Mouse (Mus musculus) forebrain, embryonic 13.5 days (tissue): ENCODE results near the gene Aamp. TPM values are rescaled to one million over a fixed set of nuclear protein-coding genes. Genes with fewer than 3 reads are reported as not detected.

Source experiments
- ATAC-seq: fragments of 200-750 bp; cut with Nextera tagmentation; 2 replicates; pipeline ENCODE4 v1.8.0; 2017
- H3K27ac ChIP-seq: fragments of 300-500 bp; sonication (generic); 2 replicates; pipeline ENCODE4 v1.5.1; 2015; ENCODE audit warnings: inconsistent platforms, mild to moderate bottlenecking, moderate library complexity
- H3K27me3 ChIP-seq: fragments of 300-500 bp; sonication (generic); 2 replicates; pipeline ENCODE4 v1.6.1; 2015; ENCODE audit warnings: mild to moderate bottlenecking, inconsistent platforms
- H3K36me3 ChIP-seq: fragments of 300-500 bp; sonication (generic); 2 replicates; pipeline ENCODE4 v1.6.1; 2015; ENCODE audit warnings: mild to moderate bottlenecking, inconsistent platforms; ENCODE audit not compliant: poor library complexity, severe bottlenecking
- H3K4me1 ChIP-seq: fragments of 300-500 bp; sonication (generic); 2 replicates; pipeline ENCODE4 v1.6.1; 2015; ENCODE audit warnings: inconsistent platforms
- H3K4me2 ChIP-seq: fragments of 300-500 bp; sonication (generic); 2 replicates; pipeline ENCODE4 v1.6.1; 2015; ENCODE audit warnings: inconsistent platforms, mild to moderate bottlenecking, moderate library complexity
- H3K4me3 ChIP-seq: fragments of 300-500 bp; sonication (generic); 2 replicates; pipeline ENCODE4 v1.5.1; 2015; ENCODE audit warnings: mild to moderate bottlenecking, inconsistent platforms
- H3K9ac ChIP-seq: fragments of 300-500 bp; sonication (generic); 2 replicates; pipeline ENCODE4 v1.6.1; 2015; ENCODE audit warnings: mild to moderate bottlenecking, inconsistent platforms
- H3K9me3 ChIP-seq: fragments of 300-500 bp; sonication (generic); replicated peaks from 2 replicates; pipeline ENCODE4 v1.6.1; 2016; ENCODE audit warnings: inconsistent platforms
- WGBS: fragments of 180-500 bp; shearing (Covaris S2); methylation state at CpG from one replicate; pipeline ENCODE4 v1.1.7; 2015; 5-methylcytosine and 5-hydroxymethylcytosine counted together
- polyA plus RNA-seq: library from polyadenylated mRNA; unstranded; fragments of >200 nt; fragmentation: Nextera tagmentation; extraction: Ambion mirVana; gene quantifications from 2 replicates; pipeline ENCODE4 v1.2.1, GENCODE M21; 2015

The Aamp gene
- polyA plus RNA-seq, 1 experiment from 2014 or later: 195 TPM

DNA sequence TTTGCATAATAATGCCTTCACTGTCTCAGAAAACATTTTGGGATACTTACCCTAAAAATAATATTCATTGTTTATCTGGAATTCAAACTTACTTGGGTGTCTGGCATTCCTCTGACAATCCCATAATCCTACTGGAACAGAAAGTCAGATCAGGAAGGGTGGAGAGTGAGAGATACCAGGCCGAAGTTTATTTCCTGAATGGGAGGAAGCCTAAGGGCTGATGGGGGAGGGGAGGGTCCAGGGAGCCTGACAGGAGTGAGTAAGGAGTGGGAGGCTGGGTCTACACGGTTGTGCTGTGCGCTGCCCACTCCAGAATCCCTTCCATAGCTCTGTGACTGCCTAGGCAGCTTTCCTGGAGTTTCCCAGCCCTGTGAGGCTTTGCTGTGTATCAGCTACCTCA is 25.2 kb upstream of the Aamp start:
- no peak overlapping the region for H3K4me3 ChIP-seq
- no peaks in the 10 kb centered on the region for H3K4me1 ChIP-seq
- no peak for ATAC-seq
- H3K9ac ChIP-seq: no peak overlapping the region
- H3K4me2 ChIP-seq: no peak overlapping the region
- 0 out of 2 replicates have a peak, but pooled peaks cover 3% of the 10 kb centered on the region for H3K27me3 ChIP-seq
- H3K9me3 ChIP-seq: no peaks in the 10 kb centered on the region
- H3K27ac ChIP-seq: no peak overlapping the region
- H3K36me3 ChIP-seq: no peaks in the 10 kb centered on the region
- WGBS: 55% methylated on average over 3 of the region's 3 CpGs

DNA sequence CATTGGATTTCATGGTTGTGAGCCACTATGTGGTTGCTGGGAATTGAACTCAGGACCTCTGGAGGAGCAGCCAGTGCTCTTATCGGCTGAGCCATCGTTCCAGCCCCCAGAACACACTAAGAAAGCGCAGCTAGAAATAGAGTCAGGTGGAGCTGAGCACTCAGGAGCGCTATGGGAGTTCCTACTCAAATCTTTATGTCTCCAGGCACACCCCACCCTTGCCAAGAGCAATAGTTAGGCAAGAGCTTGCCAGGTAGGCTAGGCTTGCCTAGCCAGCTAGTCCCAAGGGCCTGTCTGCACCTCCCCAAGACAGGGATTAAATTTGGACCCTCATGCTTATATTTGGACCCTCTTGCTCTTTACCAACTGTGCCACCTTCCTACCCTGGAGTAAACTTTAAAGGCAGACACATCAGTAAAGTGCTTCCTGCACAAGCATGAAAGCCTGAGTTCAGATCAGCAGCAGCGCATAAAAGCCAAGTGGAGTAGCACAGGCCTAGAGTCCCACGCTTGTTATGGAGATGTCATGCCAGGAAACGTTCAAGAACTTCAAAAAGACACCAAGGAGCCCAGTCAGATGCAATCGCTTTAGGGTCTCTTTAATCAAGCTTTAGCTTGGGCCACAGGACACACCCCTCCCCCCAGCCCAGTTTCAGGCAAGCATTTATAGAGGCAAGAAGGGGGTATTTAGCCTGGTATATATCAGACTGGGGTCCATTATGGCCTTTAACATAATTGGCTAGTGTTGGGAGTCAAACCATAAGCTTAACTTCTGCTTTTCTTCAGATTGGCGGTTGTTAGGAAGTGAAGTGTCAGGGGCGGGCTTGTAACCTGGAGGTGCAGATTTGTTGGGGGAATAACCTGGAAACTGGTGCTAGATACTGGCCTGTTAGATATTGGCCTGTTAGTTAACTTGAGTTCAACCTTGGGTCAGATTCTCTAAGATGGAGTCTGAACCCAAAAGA is 23.7 kb upstream of the Aamp start:
- Histone ChIP-seq H3K4me3 (no peak overlapping the region), H3K36me3 (no peaks in the 10 kb centered on the region), H3K27me3 (peaks cover 15% of the 10 kb centered on the region), H3K9me3 (no peaks in the 10 kb centered on the region), H3K9ac (no peak overlapping the region), H3K4me1 (peaks cover 12% of the 10 kb centered on the region), H3K27ac (no peak overlapping the region), H3K4me2 (no peak overlapping the region)
- ATAC-seq: no peak
- WGBS: 79% methylated on average over 10 of the region's 10 CpGs

DNA sequence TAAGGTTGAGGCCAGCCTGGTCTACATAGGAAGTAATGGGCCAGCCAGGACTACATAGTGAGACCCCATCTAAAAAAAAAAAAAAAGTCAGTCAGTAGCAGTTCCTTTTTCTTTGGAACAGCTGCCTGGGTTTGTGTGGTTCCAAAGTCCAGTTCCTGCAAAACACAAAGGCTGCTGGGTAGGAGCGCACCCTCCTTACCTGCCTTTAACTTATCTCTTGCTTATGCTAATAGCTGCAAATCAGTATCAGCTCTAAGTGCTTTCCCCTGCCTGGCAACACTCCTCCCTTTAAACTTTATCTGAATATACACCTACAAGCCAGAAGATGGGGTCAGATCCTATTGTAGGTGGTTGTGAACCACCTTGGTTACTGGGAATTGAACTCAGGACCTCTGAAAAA is 22.6 kb upstream of the Aamp start:
- WGBS: 97% methylated on average over 1 of the region's 1 CpGs
- no peak for ATAC-seq
- Histone ChIP-seq H3K4me3 (no peak overlapping the region), H3K36me3 (no peaks in the 10 kb centered on the region), H3K27me3 (peaks cover 21% of the 10 kb centered on the region), H3K27ac (no peak overlapping the region), H3K4me1 (peaks cover 12% of the 10 kb centered on the region), H3K9ac (no peak overlapping the region), H3K9me3 (no peaks in the 10 kb centered on the region), H3K4me2 (no peak overlapping the region)

DNA sequence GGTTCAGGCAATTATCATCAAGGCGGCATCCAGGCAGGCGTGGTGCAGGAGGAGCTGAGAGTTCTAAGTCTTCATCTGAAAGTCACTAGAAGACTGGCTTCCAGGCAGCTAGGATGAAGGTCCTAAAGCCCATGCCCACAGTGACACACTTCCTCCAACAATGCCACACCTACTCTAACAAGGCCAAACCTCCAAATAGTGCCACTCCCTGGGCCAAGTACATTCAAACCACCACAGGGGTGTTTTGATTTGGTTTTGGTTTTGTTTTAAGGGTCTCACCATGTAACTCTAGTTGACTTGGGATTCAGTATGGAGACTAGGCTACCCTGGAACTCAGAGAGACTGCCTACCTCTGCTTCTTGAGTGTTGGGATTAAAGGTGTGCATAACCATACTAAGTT is 21.0 kb upstream of the Aamp start, which contains the start of gene Tmbim1:
Tmbim1 (minus strand) TSS at position 101 of the 400 bp plus-strand sequence.
- H3K4me3 ChIP-seq: 0 out of 2 replicates have a peak within 1 kb of the TSS, but pooled peaks have one; percentile 46

DNA sequence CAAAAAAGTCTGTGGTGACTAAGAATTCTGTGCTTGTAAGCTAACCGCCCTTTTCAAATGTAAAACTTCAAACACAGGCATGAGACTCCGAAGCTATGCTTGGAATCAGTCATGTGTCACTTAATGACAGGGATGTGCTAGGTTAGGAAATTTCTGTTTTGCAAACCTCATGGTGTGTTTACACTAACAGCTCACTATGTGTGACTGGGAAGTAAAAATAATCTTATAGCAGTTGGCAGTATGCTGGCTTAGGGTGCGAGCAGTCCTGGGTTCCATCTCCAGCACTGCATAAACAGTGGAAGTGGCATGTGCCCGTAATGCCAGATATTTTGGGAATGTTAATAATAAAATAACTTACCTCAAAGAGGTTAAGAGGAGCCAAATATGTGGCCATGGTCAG is 20.4 kb upstream of the Aamp start:
- H3K9me3 ChIP-seq: no peaks in the 10 kb centered on the region
- H3K4me3 ChIP-seq: no peak overlapping the region
- peaks cover 12% of the 10 kb centered on the region for H3K4me1 ChIP-seq
- no peak for ATAC-seq
- no peaks in the 10 kb centered on the region for H3K36me3 ChIP-seq
- peaks cover 21% of the 10 kb centered on the region for H3K27me3 ChIP-seq
- H3K4me2 ChIP-seq: no peak overlapping the region
- H3K27ac ChIP-seq: no peak overlapping the region
- WGBS: 78% methylated on average over 4 of the region's 4 CpGs
- no peak overlapping the region for H3K9ac ChIP-seq

More for the DNA sequence above, 21.0 kb upstream of the Aamp start, which contains the start of gene Tmbim1:
- no peaks in the 10 kb centered on the region for H3K9me3 ChIP-seq
- WGBS: 84% methylated on average over 2 of the region's 2 CpGs
- H3K27me3 ChIP-seq: peaks cover 21% of the 10 kb centered on the region
- no peaks in the 10 kb centered on the region for H3K36me3 ChIP-seq
- no peak for ATAC-seq
- H3K27ac ChIP-seq: no peak within 1 kb of the TSS
- H3K4me1 ChIP-seq: peaks cover 12% of the 10 kb centered on the region
- peak within 1 kb of the TSS; percentile 69 for H3K4me2 ChIP-seq
- H3K9ac ChIP-seq: no peak within 1 kb of the TSS

DNA sequence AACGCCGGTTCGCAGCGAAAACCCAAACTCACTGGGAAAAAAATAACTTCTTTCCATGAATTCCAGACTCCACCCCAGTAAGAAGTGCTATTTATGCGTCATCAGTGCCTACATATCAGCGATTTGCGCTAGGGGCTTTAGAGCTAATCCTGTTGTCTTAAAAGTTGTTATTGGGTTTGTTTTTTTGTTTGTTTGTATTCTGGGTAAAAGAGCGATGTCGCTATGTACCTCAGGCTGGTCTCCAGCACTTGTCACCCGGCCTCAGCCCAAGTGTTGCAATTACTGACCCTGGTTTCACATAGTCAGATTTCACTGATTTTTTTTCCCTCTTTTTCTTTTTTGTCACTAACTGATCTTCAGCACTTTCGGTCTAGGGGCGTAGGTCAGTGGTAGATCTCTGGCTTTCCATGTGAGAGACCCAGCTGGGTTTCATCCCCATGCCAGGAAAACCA is 19.8 kb upstream of the Aamp start:
- no peak for ATAC-seq
- H3K4me2 ChIP-seq: peak overlapping the region; percentile 69
- peak overlapping the region; percentile 46 for H3K4me3 ChIP-seq
- H3K9me3 ChIP-seq: no peaks in the 10 kb centered on the region
- WGBS: 12% methylated on average over 12 of the region's 12 CpGs
- peak overlapping the region; percentile 62; the same call in 1 of the 2 replicates for H3K9ac ChIP-seq
- H3K27ac ChIP-seq: no peak overlapping the region
- no peaks in the 10 kb centered on the region for H3K36me3 ChIP-seq
- peaks cover 12% of the 10 kb centered on the region for H3K4me1 ChIP-seq
- H3K27me3 ChIP-seq: peaks cover 21% of the 10 kb centered on the region

DNA sequence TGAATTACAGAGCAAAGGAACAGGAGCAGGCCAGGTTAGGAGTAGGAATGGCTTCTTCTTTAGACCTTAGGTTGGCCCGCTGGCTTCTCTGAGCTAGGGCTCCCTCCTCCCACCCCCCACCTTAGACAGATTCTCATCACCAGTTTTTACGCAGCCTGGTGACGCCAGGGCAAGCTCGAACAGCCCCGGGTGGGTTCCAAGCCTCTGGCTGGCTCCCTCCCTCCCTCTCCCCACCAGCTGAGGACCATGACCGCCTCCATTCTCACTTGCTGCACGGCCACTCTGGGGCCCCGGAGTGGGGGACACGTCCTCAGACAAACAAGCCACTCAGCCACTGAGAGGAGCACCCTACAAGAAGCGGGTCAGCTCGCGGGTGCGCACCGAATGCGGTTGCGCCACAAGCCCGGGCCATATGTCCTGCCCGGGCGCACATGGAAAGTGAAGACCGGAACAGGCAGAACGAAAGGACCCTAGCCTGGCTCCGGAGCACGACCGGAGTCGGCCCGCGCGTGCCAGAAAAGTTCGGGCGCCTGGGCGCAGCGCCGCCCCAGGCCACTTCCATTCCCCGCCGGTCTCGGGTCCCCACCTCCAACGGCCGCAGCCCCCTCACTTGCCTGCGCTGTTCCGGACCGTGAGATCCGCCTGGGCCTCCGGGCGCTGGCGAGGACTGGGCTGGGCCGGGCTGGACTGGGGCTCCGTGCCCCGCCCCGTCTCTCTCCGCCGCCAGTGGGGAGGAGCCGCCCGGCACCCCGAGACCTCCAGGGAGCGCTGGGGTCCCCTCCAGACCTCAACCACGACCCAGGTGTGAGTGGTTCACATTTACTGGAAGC is 19.2 kb upstream of the Aamp start:
- under 1% methylated on average over 53 of the region's 56 CpGs for whole genome bisulfite sequencing
- Histone ChIP-seq H3K9me3 (no peaks in the 10 kb centered on the region), H3K4me2 (peak overlapping the region; percentile 69), H3K9ac (peak overlapping the region; percentile 62), H3K4me3 (peak overlapping the region; percentile 46), H3K27me3 (peaks cover 21% of the 10 kb centered on the region), H3K27ac (no peak overlapping the region), H3K36me3 (no peaks in the 10 kb centered on the region), H3K4me1 (peaks cover 12% of the 10 kb centered on the region)
- peak; percentile 78 for ATAC-seq

DNA sequence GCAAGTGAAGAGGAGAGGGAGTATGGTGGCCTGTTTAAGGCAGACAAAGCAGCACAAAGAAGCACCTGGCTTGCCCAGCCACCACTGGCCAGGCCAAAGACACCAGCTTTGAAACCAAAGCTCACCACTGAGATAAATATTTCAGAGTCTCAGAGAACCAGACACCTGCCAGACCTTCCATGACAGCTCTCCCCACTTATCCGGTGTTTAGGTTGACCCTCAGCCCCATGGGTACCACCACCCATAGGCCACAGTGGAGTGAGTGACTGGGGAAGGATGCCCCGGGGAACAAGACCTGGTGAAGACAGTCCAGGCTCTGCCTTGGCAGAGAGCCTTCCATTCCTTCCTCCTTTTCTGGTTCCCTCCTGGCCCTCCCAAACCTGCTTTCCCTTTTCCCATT is 18.3 kb upstream of the Aamp start:
- Histone ChIP-seq H3K4me2 (no peak overlapping the region), H3K36me3 (no peaks in the 10 kb centered on the region), H3K9me3 (no peaks in the 10 kb centered on the region), H3K4me1 (peaks cover 12% of the 10 kb centered on the region), H3K9ac (no peak overlapping the region), H3K27me3 (peaks cover 21% of the 10 kb centered on the region), H3K27ac (no peak overlapping the region), H3K4me3 (no peak overlapping the region)
- WGBS: 80% methylated on average over 2 of the region's 2 CpGs
- no peak for ATAC-seq

DNA sequence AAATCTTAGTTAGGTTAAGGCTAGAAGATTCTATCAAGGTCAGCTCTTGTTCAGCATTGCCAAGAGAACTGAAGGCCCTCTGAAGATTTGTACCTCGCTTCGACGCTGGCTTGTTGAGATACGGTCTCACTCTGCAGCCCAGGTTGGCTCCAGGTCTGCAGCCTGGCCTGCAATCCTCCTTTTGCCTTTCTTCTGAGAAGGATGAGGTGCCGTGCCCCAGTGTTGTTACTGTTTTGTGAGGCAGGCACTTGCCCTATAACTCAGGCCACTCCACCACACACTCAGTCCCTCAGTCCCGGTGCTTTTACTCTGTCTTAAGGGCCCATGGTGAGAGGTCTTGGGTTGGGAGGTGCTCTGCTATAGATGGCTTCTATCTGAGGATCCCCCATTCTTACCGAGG is 17.7 kb upstream of the Aamp start:
- no peaks in the 10 kb centered on the region for H3K36me3 ChIP-seq
- no peak overlapping the region for H3K4me2 ChIP-seq
- no peaks in the 10 kb centered on the region for H3K9me3 ChIP-seq
- H3K4me3 ChIP-seq: no peak overlapping the region
- no peak overlapping the region for H3K27ac ChIP-seq
- H3K27me3 ChIP-seq: peaks cover 21% of the 10 kb centered on the region
- no peak overlapping the region for H3K9ac ChIP-seq
- WGBS: 89% methylated on average over 7 of the region's 7 CpGs
- no peak for ATAC-seq
- peaks cover 12% of the 10 kb centered on the region for H3K4me1 ChIP-seq

DNA sequence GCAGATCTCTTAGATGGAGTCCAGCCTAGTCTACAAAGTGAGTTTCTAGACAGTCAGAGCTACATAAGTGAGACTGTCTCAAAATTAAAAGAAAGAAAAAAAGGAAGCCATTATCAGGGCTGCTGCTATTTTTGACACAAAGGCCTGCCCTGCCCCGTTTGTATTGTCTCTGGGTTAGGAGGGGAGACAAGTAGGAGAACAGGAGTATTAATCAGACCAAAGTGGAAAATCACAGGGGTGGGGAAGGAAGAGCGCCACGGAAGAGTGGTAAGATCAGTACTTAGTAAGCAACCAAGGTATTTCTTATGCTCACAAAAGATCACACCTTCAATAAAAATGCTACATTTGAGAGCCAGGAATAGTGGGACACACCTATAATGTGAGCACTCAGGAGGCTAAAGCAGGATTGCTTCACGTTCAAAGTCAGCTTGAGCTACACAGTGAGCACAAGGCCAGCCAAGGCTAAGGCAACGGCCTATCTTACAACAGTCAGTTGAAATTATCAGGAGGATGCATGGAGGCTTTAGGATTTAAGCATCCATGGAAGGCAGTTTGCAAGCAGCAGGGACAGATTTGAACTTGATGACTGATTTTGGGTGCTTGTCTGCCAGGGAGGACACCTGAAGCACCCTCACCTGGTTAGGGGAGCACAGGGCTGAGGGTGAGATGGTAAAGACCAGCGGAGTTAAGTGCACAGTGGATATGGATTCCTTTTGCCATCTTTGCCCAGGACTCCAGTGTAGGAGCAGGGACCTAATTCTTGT is 16.0 kb upstream of the Aamp start:
- H3K9me3 ChIP-seq: no peaks in the 10 kb centered on the region
- 0 out of 2 replicates have a peak, but pooled peaks cover 7% of the 10 kb centered on the region for H3K36me3 ChIP-seq
- no peak overlapping the region for H3K4me2 ChIP-seq
- no peak overlapping the region for H3K27ac ChIP-seq
- no peak overlapping the region for H3K4me3 ChIP-seq
- H3K4me1 ChIP-seq: peaks cover 25% of the 10 kb centered on the region
- H3K27me3 ChIP-seq: peaks cover 21% of the 10 kb centered on the region
- 83% methylated on average over 6 of the region's 6 CpGs for WGBS
- no peak for ATAC-seq
- H3K9ac ChIP-seq: no peak overlapping the region

DNA sequence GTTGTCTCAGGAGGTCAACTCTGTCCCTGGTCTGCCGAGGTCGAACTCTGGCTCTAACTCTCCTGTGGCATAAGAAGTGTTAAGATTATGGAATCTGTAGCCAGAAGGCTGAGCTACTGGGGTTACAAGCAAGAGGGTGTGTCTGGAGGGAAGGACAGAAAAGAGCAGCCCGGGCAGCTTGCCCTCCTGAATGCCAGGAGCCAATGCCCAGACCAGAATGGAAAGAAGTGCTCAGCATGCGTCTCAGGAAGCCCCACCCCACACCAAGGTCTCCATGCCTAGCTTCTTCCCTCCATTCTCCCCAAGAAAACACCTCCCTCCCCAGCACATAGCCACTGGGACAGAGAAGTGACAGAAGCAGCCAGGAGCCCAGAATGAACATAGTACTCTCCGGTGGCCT is 14.5 kb upstream of the Aamp start:
- H3K27ac ChIP-seq: no peak overlapping the region
- no peak for ATAC-seq
- peaks cover 12% of the 10 kb centered on the region for H3K27me3 ChIP-seq
- no peaks in the 10 kb centered on the region for H3K9me3 ChIP-seq
- 0 out of 2 replicates have a peak, but pooled peaks cover 7% of the 10 kb centered on the region for H3K36me3 ChIP-seq
- no peak overlapping the region for H3K9ac ChIP-seq
- WGBS: 75% methylated on average over 5 of the region's 5 CpGs
- H3K4me1 ChIP-seq: peaks cover 27% of the 10 kb centered on the region
- no peak overlapping the region for H3K4me2 ChIP-seq
- no peak overlapping the region for H3K4me3 ChIP-seq
